Comparison of ENCODE assay signal across 8 mouse cellular contexts in the genomic region with DNA sequence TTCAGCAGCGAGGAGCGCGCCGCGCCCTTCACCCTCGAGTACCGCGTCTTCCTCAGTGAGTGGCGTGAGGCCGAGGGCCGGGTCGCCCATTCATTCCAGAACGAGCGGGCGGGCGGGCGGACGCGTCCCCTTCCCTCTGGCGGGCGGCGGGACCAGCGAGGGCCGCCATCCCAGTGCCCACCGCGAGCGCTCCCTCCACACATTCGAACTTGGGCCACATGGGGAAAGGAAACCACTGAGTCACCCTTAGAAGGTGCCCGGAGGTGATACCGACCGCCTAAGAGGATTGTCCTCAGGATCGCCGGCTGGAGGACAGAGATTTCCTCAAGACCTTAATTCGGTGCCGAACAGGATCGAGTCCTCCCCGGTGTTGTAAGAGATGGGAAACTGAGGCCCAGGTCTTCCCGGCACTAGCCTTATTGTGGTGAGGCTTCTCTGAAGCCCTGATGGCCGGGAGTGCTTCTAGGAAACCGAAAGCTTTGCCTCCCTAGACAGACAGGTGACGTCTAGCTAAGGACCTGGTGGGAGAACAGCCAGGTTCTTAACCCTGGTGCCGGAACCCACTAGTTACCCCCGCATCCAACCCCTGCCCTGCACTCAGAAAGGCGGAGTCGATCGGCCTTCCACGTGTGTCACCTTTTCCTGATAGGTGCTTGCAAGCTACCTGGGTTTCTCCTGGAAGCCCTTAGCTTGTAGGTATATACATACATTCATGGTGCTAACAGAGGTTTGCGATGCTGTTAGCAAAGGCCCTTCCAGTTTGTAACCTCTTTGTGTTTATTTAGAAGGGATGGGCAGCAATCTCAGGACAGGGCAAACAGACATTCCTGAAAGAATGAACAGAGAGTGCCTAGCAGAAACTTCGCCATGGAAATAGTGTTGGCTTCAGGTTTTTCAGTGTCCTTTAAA. TPM values are rescaled to one million over a fixed set of nuclear protein-coding genes. Genes with fewer than 3 reads are reported as not detected.
DNase-seq lines count a peak whose midpoint lies in the region; ATAC-seq lines count a peak whose summit lies in the region.

No protein-coding gene starts in this region.

- peak overlapping the region; percentile 89 for H3K27ac ChIP-seq in neural tube, embryonic 13.5 days (replicated peaks)

- H3K4me3 ChIP-seq in neural tube, embryonic 13.5 days: peak overlapping the region; percentile 82

- H3K4me2 ChIP-seq in neural tube, embryonic 13.5 days: peak overlapping the region; percentile 92

- H3K9me3 ChIP-seq in neural tube, embryonic 13.5 days: no peaks in the 10 kb centered on the region

- H3K9ac ChIP-seq in neural tube, embryonic 13.5 days: peak overlapping the region; percentile 90

- peak; percentile 33 to 40; a peak in 2 of 4 replicates for ATAC-seq in hematopoietic stem cell, adult 5-6 weeks (replicated peaks in 1 of 2; ENCODE audit: insufficient read depth in 1 of 2, low FRiP score in 2 of 2, low TSS enrichment in 1 of 2, low read depth in 1 of 2, poor library complexity in 2 of 2, severe bottlenecking in 2 of 2)
- ATAC-seq in neural tube, embryonic 13.5 days (ENCODE audit: low read depth): peak; percentile 78

- WGBS in neural tube, embryonic 13.5 days: 1% methylated on average over 45 of the region's 49 CpGs

- no peaks in the 10 kb centered on the region for H3K27me3 ChIP-seq in neural tube, embryonic 13.5 days

- H3K36me3 ChIP-seq in neural tube, embryonic 13.5 days: peaks cover 22% of the 10 kb centered on the region

- H3K4me1 ChIP-seq in neural tube, embryonic 13.5 days (replicated peaks): peaks cover 23% of the 10 kb centered on the region

- peak; percentile 22 for DNase-seq in right cerebral cortex, adult 2 months (ENCODE audit: low spot score in 2 of 2)
- no peak for DNase-seq in right cerebral cortex, postnatal 25 days
- DNase-seq in c-Kit-negative CD71-positive TER-119-positive erythroid progenitor cells, embryonic 14.5 days (ENCODE audit: low read depth, low spot score): peak; percentile 60
- peak; percentile 63 for DNase-seq in liver
- no peak for DNase-seq in ovary, postnatal 36 days (ENCODE audit: low spot score)
- no peak for DNase-seq in left cerebral cortex, adult 8-10 months (ENCODE audit: low spot score in 2 of 2)

RNA-seq across cellular contexts. Expression of a gene that starts 0.6 kb away (rescaled TPM):
- total RNA-seq in hematopoietic stem cell, adult 5-6 weeks (2017): 136 and 165 TPM in 2 replicates
- polyA plus RNA-seq in neural tube, embryonic 13.5 days (2015; fragmentation: Nextera tagmentation; extraction: Ambion mirVana): 212 and 224 TPM in 2 replicates
- 100 to 1,000 TPM; 101 to 116 (median 111) TPM for total RNA-seq in left cerebral cortex, adult 8-10 months (2022)

RNA-seq across cellular contexts. Expression of a gene that starts 31.1 kb away (rescaled TPM):
- total RNA-seq in hematopoietic stem cell, adult 5-6 weeks (2017): 112 and 151 TPM in 2 replicates
- 192 and 203 TPM in 2 replicates for polyA plus RNA-seq in neural tube, embryonic 13.5 days (2015; fragmentation: Nextera tagmentation; extraction: Ambion mirVana)
- total RNA-seq in left cerebral cortex, adult 8-10 months (2022): 100 to 1,000 TPM; 117 to 135 (median 124) TPM

RNA-seq across cellular contexts. Expression of a gene that starts 46.3 kb away (rescaled TPM):
- total RNA-seq in hematopoietic stem cell, adult 5-6 weeks (2017): 14.5 and 15.8 TPM in 2 replicates
- 26.7 and 29.0 TPM in 2 replicates for polyA plus RNA-seq in neural tube, embryonic 13.5 days (2015; fragmentation: Nextera tagmentation; extraction: Ambion mirVana)
- total RNA-seq in left cerebral cortex, adult 8-10 months (2022): 10 to 100 TPM; 18.4 to 23.4 (median 20.7) TPM

RNA-seq across cellular contexts. Expression of a gene that starts 53.7 kb away (rescaled TPM):
- 0.19 TPM in 1 of 2 replicates, not detected in the other for total RNA-seq in hematopoietic stem cell, adult 5-6 weeks (2017)
- 0.17 and 0.25 TPM in 2 replicates for polyA plus RNA-seq in neural tube, embryonic 13.5 days (2015; fragmentation: Nextera tagmentation; extraction: Ambion mirVana)
- total RNA-seq in left cerebral cortex, adult 8-10 months (2022): 1 to 10 TPM; 1.9 to 3.2 (median 2.9) TPM

Comparison
In these comparisons a context has a peak if more than half of its experiments do, and no peak if none do; other contexts are left out.
1. DNase-seq: peak in right cerebral cortex, adult 2 months (2 of 2), c-Kit-negative CD71-positive TER-119-positive erythroid progenitor cells, embryonic 14.5 days (single experiment) and liver (single experiment); none in right cerebral cortex, postnatal 25 days (single experiment), ovary, postnatal 36 days (single experiment) and left cerebral cortex, adult 8-10 months (0 of 2).